Mouse (Mus musculus) testis, adult 2 months (tissue): Measurements from ENCODE around the gene Tor1b. TPM values are rescaled to one million over a fixed set of nuclear protein-coding genes. Genes with fewer than 3 reads are reported as not detected.

ENCODE experiments used
- H3K27ac ChIP-seq: fragments of 200-500 bp; 2 replicates; pipeline ENCODE4 v1.5.1; 2012; ENCODE audit warnings: low read depth, low read length; ENCODE audit not compliant: control insufficient read depth, insufficient read depth
- H3K27me3 ChIP-seq: fragments of 200-500 bp; 2 replicates; pipeline ENCODE4 v1.6.1; 2012; ENCODE audit warnings: mild to moderate bottlenecking, low read length, moderate library complexity; ENCODE audit not compliant: control insufficient read depth, insufficient read depth
- H3K36me3 ChIP-seq: fragments of 200-500 bp; 2 replicates; pipeline ENCODE4 v1.6.1; 2012; ENCODE audit warnings: mild to moderate bottlenecking, low read length; ENCODE audit not compliant: control insufficient read depth, insufficient read depth
- H3K4me1 ChIP-seq: fragments of 200-500 bp; 2 replicates; pipeline ENCODE4 v1.6.1; 2012; ENCODE audit warnings: low read length; ENCODE audit not compliant: control insufficient read depth, insufficient read depth
- H3K4me3 ChIP-seq: fragments of 200-500 bp; 2 replicates; pipeline ENCODE4 v1.5.1; 2012; ENCODE audit warnings: low read depth, mild to moderate bottlenecking, low read length, moderate library complexity, mixed read lengths; ENCODE audit not compliant: control insufficient read depth
- CTCF ChIP-seq: fragments of 200-500 bp; IDR thresholded peaks from 2 replicates; pipeline ENCODE4 v1.5.1; 2012; ENCODE audit warnings: low read depth, mild to moderate bottlenecking, inconsistent platforms, low read length, moderate library complexity; ENCODE audit not compliant: control insufficient read depth, insufficient read depth, insufficient replicate concordance
- POLR2A ChIP-seq: fragments of 200-500 bp; IDR thresholded peaks from 2 replicates; pipeline ENCODE4 v1.6.1; 2012; ENCODE audit warnings: low read depth, mild to moderate bottlenecking, inconsistent platforms, low read length, moderate library complexity; ENCODE audit not compliant: control insufficient read depth
- polyA plus RNA-seq: library from polyadenylated mRNA; depleted of rRNA; stranded (reverse); fragments of >200 nt; gene quantifications from 2 replicates; pipeline ENCODE4 v1.2.3, GENCODE M21; 2012

Tor1b gene
- polyA plus RNA-seq, 1 experiment = 12.9 TPM

DNA sequence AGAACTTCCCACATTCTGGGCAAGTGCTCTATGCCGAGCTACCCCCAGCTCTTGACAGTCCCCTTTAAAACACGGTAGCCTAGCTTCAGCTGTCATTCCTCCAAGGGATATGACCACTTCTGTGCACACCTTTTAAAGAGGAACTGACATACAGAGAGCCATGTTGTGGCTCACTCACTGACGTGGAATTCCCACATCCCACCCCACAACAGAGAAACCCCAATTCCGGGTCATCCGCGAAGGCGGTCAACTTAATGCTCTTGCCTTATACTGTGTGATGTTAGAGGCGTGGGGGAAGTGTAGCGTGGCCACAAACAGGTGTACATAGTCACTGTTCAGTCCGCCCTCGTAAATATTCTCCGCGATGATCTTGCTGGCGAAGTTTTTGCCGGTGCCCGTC lies 14.1 kb downstream of the Tor1b start:
- TF ChIP-seq CTCF (no peak), POLR2A (no peak)
- Histone ChIP-seq H3K4me3 (peak overlapping the region; percentile 98), H3K36me3 (peaks cover 3% of the 10 kb centered on the region; the same call in 1 of the 2 replicates), H3K4me1 (peaks cover 7% of the 10 kb centered on the region), H3K27ac (no peak overlapping the region), H3K27me3 (no peaks in the 10 kb centered on the region)

DNA sequence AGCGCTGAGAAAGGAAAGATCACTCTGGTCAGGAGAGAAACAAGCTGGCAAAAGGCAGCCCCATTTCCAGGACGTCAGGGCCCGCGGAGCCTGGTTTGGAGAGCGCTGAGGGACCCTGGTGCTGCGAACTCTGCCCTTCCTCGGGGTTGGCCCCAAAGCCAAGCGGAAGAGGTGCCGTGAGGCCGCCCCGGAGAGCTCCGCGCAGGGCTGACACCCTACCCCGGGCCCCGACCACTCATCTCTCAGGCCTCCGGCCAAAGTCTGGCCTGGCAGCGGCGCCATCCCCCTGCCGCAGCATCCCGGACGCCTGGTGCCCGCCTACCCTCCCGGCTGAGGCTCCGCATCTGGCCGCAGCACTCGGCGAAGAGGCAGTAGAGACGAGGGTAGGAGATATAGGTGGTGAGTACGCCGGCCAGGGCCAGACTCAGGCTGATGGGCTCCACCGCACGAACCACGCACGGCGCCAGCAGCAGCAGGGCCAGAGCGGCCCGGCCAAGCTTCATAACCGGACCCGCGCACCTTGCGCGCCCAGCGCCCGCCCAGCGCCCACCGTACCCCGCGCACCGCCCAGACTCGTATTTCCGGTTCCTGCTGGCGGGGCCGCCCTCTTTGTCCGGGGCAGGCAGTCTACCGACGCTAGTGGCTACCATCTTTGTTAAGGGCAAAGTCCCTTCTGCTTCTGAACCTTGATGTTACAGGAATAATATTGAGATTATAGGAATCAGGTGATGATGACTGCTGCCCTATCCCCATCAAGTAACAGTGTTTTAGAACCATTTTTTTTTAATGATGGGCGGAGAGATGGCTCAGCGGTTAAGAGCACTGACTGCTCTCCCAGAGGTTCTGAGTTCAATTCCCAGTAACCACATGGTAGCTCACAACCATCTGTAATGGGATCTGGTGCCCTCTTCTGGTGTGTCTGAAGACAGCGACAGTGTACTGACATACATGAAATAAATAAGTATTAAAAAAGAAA lies 14.9 kb downstream of the Tor1b start, which contains the start of gene Tor1a:
Gene Tor1a, minus strand, starts transcription at position 582 of the 976 bp plus-strand sequence.
- Histone ChIP-seq H3K27me3 (no peaks in the 10 kb centered on the region), H3K36me3 (peaks cover 3% of the 10 kb centered on the region; the same call in 1 of the 2 replicates), H3K4me3 (peak within 1 kb of the TSS; percentile 98), H3K27ac (peak within 1 kb of the TSS; percentile 78), H3K4me1 (peaks cover 7% of the 10 kb centered on the region)
- TF ChIP-seq POLR2A (peak; percentile 82), CTCF (no peak)

DNA sequence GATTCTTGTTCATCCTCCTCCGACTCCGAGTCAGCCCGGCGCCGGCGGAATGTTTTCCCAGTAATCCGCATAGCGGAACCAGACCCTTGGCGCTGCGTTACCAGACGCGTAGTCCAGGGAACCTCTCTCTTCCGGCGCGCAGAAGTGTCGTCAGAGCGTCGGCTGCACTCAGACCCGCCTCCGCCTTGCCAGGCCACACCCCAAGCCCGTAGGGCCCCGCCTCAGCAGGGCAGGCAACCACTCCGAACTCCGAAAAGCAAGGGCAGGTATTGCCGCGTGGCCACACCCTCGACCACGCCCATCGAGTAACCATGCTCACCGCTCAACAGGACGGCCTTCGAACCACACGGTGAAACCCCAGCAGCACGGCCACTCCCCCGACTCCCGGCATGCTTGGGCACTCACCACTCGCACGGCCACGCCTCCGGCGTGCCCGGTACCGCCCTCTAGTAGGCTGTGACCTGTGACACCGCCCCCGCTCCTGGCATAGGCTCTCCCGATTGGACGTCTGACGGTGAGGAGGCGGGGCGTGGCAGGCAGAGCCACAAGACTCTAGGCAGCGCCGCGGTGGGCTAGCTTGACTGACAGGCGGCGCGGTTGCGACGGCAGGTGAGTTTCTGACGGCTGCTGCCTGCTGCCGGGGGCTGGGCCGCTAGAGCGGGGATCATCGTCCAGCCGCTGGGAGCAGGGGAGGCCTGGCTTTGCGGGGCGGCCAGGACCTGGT lies 29.2 kb downstream of the Tor1b start, which contains the start of the genes BC005624 and Usp20:
Gene BC005624, minus strand, starts transcription at position 412 of the 724 bp plus-strand sequence.
Gene Usp20, plus strand, starts transcription at position 490 of the 724 bp plus-strand sequence.
- Histone ChIP-seq H3K4me1 (peaks cover 14% of the 10 kb centered on the region), H3K36me3 (no peaks in the 10 kb centered on the region), H3K4me3 (peak within 1 kb of the TSS; percentile 97), H3K27ac (peak within 1 kb of the TSS; percentile 83), H3K27me3 (no peaks in the 10 kb centered on the region)
- TF ChIP-seq CTCF = no peak
- TF ChIP-seq POLR2A = peak; percentile 62

DNA sequence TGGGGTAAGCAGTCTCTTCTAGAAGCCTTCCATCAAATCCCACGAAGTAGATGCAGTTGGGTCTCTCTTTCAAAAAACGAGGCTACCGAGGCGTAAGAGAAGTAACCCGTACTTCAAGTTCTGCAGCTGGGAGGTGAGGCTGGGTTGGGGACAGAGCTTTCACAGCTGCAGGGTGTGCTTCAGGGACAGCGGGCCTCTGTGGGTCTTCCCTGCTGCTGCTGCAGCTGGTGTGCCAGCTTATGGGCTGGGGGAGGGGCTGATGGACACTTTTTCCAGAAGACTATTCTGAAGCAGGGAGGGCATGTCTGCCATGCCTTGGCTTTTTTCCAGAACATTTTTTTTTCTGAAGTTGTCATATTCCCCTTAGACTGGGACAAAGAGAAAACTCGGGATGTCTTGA lies 30.3 kb downstream of the Tor1b start:
- peaks cover 14% of the 10 kb centered on the region for H3K4me1 ChIP-seq
- no peaks in the 10 kb centered on the region for H3K27me3 ChIP-seq
- no peaks in the 10 kb centered on the region for H3K36me3 ChIP-seq
- H3K4me3 ChIP-seq = peak overlapping the region; percentile 97
- no peak for TF ChIP-seq POLR2A
- TF ChIP-seq CTCF = no peak
- no peak overlapping the region for H3K27ac ChIP-seq

DNA sequence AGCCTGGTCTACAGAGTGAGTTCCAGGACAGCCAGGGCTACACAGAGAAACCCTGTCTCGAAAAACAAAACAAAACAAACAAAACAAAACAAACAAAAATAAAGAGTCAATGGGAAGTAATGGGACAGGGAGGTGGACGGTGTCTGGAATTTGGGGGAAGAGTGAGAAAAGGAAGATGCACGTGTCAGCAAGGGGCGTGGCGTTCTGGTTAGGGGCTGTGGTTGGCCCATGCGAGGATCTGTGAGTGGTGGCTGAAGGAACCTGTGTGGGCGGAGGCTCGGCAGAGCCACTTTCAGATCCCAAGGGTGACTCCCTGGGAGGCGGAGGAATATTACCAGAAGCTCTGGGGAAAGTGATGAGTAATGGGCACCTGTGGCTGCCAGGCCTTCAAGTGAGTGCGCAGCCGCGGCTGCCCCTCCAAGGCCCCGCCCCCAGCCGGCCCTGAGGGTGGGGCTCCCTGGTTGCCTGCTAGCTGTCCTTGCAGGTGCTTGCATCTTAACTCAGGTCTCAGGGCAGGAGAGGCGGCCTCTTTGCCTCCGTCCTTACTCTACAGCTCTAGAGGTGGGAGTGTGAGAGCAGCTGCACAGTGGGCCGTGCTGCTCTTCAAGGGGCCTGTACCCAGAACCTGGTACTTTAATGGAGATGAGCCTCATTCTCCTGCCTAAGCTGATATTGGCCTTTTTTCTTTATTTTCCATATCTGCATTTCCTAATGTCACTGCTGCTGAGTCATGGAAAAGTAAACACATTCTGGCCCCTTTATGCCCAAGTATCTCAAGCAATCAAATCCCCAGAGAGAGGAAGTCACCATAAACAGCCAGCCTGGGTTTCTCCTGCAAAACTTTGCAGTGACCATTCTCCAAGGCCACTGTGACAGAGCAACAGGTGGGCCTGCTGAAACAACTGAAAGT lies 32.6 kb downstream of the Tor1b start:
- H3K4me1 ChIP-seq = peaks cover 14% of the 10 kb centered on the region
- TF ChIP-seq POLR2A = no peak
- TF ChIP-seq CTCF = no peak
- H3K36me3 ChIP-seq = no peaks in the 10 kb centered on the region
- no peaks in the 10 kb centered on the region for H3K27me3 ChIP-seq
- no peak overlapping the region for H3K27ac ChIP-seq
- no peak overlapping the region for H3K4me3 ChIP-seq

DNA sequence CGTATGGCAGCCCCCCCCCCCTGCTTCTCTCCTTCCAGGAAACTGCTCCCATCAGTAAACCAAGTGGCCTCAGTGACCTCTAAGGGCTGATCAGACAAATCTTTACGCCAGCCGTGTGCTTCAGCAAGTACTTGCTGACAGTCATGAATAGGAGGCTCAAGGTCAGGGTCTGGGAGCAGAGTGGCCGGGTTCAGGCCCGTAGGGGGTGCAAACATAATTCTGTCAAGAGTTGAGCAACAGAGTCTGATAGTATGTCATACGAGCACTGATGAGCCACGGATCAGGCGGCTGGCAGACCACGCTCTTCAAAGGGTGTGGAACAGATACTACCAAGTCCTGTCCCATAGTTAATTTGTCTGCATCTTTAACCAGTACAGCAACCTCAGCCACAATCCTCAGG lies 37.5 kb downstream of the Tor1b start:
- no peak overlapping the region for H3K27ac ChIP-seq
- no peaks in the 10 kb centered on the region for H3K27me3 ChIP-seq
- H3K36me3 ChIP-seq = no peaks in the 10 kb centered on the region
- H3K4me1 ChIP-seq = peaks cover 4% of the 10 kb centered on the region
- TF ChIP-seq CTCF (no peak), POLR2A (no peak)
- no peak overlapping the region for H3K4me3 ChIP-seq
